Mouse (Mus musculus) Patski (cell line): ENCODE results near the gene Rrp7a. TPM values are rescaled to one million over a fixed set of nuclear protein-coding genes. Genes with fewer than 3 reads are reported as not detected.

ENCODE experiments used
- ATAC-seq: fragments of 100-300 bp; one replicate; pipeline ENCODE4 v1.8.0; 2021
- CTCF ChIA-PET: fragments of 350-600 bp; sonication (Branson Sonifier 250); formaldehyde crosslinking; loops from one replicate; lab custom pipeline; 2022; ENCODE audit warnings: inconsistent platforms; lab: Charles Lee
- POLR2A ChIA-PET: fragments of 350-600 bp; sonication (Branson Sonifier 250); formaldehyde crosslinking; loops from one replicate; lab custom pipeline; 2022; ENCODE audit warnings: antibody characterized with exemption, inconsistent platforms; lab: Charles Lee
- DNase-seq: peaks from one replicate; pipeline ENCODE4 v3.0.0-alpha.2; 2011; ENCODE audit warnings: low read depth, low spot score
- H3K27me3 ChIP-seq: fragments of 371-371 bp; one replicate; pipeline ENCODE4 v1.5.1; 2021
- CTCF ChIP-seq: fragments of 100-300 bp; IDR thresholded peaks from one replicate; pipeline ENCODE4 v1.5.1; 2021
- in situ Hi-C: fragments of 300-500 bp; cut with MboI; formaldehyde crosslinking; loops from 3 replicates; pipeline ENCODE4 v1.11.1; 2018; ENCODE audit warnings: low pct_unique_long_range_greater_than_20kb, mixed read lengths
- polyA plus RNA-seq: library from polyadenylated mRNA; unstranded; gene quantifications from one replicate; pipeline ENCODE4 v1.2.3, GENCODE M21; 2021

Rrp7a gene
- polyA plus RNA-seq, 1 experiment from 2014 or later: 90.6 TPM

DNA sequence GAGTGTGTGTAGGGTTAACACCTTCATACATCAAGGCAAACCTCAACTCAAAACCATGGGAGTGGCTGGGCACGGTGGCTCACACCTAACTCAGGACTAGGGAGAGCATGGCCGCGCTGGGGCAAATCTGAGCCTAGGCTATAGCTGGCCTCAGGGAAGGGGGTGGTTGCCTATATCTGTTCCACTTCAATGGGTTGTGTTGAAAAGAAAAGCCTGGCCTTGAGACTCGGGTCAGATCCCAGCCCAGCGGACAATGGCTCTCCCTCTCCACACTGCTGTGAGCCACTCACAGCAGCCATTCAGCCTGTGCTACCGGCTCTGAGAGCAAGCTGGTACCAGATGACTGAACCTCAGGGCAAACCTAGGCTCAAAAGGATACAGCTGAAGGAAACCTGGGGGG, 7.5 kb downstream of the Rrp7a start:
- ChIA-PET CTCF (interaction anchor here (1.0 kb wide), 1 partner anchor 12 kb away, joined by 3 read pairs; no protein-coding TSS in a partner anchor), POLR2A (interaction anchor here (0.6 to 1.6 kb wide), 2 partner anchors 12 to 187 kb away, joined by 3 to 5 read pairs; no protein-coding TSS in a partner anchor)
- no peaks in the 10 kb centered on the region for H3K27me3 ChIP-seq
- DNase-seq (no peak), ATAC-seq (no peak)
- in situ Hi-C loops: loop anchor here (5.0 to 10.0 kb wide), 2 partner anchors 87 to 310 kb away; no protein-coding TSS in a partner anchor
- TF ChIP-seq CTCF: no peak

DNA sequence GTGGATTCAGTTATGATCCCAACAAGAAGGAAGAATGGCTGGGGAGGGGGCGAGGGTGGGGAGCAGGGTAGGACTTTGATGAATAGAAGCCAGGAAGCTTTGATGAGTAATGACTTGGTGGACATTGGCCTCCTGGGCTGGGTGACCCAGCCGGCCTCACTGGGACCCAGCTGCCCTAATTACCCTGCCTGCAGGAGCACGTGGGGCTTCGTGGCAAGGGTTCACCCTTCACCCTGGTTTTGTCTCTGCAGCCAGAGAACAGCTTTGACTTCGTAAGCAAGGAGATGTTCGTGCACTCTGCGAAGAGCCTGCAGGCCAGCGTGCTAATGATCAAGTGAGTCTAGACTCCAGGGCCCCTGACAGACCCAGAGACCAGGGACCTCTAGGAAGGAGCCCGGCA, 8.5 kb downstream of the Rrp7a start:
- in situ Hi-C loops: loop anchor here (10.0 kb wide), 1 partner anchor 309 kb away; no protein-coding TSS in a partner anchor
- no peaks in the 10 kb centered on the region for H3K27me3 ChIP-seq
- ChIA-PET POLR2A (interaction anchor here (1.6 kb wide), 1 partner anchor 11 kb away, joined by 5 read pairs; no protein-coding TSS in a partner anchor), CTCF (no interaction called here)
- no peak for TF ChIP-seq CTCF
- DNase-seq: no peak
- ATAC-seq: no peak

DNA sequence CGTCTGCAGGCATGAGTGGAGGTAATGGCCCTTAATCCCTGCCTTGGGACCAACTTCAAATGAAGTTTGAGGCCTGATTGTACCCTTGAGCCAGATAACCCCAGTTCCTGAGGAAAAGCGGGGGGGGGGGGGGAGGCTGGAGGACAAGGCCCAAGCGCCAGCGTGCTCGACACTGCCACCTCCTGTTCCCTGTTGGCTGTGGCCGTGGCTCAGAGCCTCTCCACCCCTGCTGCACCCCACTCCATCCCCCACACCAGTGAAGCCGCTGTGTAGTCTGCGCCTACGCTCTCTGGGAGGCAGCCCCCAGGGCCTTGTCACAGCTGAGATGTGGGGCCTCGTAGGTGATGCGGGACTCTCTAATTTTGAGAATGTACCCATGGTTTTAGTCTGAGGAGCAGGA, 9.7 kb downstream of the Rrp7a start:
- CTCF ChIA-PET: interaction anchor here (0.7 to 1.7 kb wide), 6 partner anchors 9 to 308 kb away, joined by 3 to 6 read pairs (median 3); no protein-coding TSS in a partner anchor
- DNase-seq: no peak
- POLR2A ChIA-PET: interaction anchor here (0.7 kb wide), 1 partner anchor 225 kb away, joined by 4 read pairs; no protein-coding TSS in a partner anchor
- H3K27me3 ChIP-seq: no peaks in the 10 kb centered on the region
- ATAC-seq: peak; percentile 55
- in situ Hi-C loops: loop anchor here (10.0 kb wide), 1 partner anchor 308 kb away; no protein-coding TSS in a partner anchor
- TF ChIP-seq CTCF: no peak

DNA sequence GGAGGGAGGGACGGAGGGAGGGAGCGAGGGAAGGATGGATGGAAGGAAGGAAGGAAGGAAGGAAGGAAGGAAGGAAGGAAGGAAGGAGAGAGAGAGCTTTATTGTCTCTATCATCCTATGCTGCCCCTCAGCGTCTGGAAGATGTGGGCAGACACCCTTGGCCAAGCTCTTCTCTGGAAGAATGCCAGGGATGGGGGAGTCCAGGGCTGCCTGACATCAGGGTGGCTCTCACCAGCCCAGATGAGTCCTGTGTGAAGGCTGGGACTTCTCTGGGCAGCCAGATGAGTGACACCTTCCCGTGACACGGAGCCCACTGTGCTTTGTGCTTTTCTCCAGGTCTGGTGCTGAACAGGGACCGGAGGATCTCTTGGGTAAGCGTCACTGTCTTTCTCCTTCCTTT, 10.7 kb downstream of the Rrp7a start:
- ChIA-PET CTCF (interaction anchor here (0.9 to 1.7 kb wide), 3 partner anchors 75 to 307 kb away, joined by 3 to 6 read pairs (median 3); no protein-coding TSS in a partner anchor), POLR2A (no interaction called here)
- DNase-seq (no peak), ATAC-seq (no peak)
- in situ Hi-C loops: loop anchor here (10.0 kb wide), 1 partner anchor 307 kb away; no protein-coding TSS in a partner anchor
- H3K27me3 ChIP-seq: no peaks in the 10 kb centered on the region
- no peak for TF ChIP-seq CTCF

DNA sequence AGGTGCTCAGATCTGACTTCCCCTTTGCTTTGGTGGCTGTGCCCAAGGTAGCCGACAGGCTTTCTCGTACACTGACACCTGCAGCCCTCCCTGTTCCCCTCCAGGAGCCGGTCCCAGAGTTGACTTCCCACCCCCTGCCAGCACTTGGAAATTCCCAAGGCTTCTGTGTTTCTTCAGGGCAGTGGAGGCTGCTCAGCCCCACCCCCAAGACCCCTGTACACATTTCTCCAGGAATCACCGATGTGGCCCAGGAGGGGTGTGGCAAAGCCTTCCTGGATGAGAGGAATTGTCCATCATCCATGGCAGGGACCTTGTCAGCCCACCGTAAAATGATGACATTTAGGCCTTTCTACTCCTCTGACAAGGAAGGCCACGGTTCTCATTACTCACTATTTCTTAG, 11.3 kb downstream of the Rrp7a start:
- ATAC-seq (no peak), DNase-seq (no peak)
- in situ Hi-C loops: loop anchor here (10.0 kb wide), 1 partner anchor 306 kb away; no protein-coding TSS in a partner anchor
- no peaks in the 10 kb centered on the region for H3K27me3 ChIP-seq
- ChIA-PET CTCF (no interaction called here), POLR2A (no interaction called here)
- TF ChIP-seq CTCF: no peak

DNA sequence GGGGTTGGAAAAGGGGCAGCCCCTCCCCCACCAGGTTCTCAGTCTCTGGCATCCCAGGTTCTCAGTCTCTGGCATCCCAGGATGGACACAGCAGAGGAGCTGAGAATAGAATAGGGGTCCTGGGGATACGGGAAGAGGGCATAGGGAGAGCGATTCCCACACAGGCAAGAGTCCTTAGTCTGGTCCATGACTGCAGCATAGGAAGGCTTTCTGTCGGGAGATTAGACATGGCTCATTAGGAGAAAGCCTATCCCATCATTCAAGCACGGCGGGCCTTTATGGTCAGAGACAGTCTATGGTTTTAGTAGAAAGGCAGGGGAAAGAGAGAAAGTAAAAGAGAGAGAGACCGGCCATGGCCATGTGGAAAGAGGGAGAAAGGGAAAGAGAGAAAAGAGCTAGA, 14.8 kb downstream of the Rrp7a start:
- ATAC-seq: no peak
- in situ Hi-C loops: no loop called here
- no peak for TF ChIP-seq CTCF
- no peaks in the 10 kb centered on the region for H3K27me3 ChIP-seq
- ChIA-PET CTCF (no interaction called here), POLR2A (no interaction called here)
- DNase-seq: no peak

DNA sequence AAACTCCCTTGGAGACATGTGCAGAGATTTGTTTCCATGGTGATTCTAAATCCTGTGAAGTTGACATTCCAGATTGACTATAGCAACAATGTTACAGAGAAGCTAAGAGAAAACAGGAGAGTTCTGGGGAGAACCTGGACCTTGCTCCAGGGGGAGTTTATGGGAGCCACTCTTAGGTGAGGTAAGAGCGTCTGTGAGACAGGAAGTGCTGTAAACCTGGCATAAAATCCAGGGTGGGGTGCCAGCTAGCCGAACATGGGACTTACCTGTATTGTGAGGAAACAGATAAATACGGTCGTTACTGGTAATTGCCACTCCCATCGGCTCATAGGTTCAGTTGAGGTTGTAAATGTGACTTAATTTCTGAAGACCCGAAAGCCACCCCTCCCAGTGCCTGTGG, 16.2 kb downstream of the Rrp7a start:
- POLR2A ChIA-PET: no interaction called here
- DNase-seq: no peak
- in situ Hi-C loops: no loop called here
- ATAC-seq: no peak
- CTCF ChIA-PET: no interaction called here
- no peaks in the 10 kb centered on the region for H3K27me3 ChIP-seq
- no peak for TF ChIP-seq CTCF

DNA sequence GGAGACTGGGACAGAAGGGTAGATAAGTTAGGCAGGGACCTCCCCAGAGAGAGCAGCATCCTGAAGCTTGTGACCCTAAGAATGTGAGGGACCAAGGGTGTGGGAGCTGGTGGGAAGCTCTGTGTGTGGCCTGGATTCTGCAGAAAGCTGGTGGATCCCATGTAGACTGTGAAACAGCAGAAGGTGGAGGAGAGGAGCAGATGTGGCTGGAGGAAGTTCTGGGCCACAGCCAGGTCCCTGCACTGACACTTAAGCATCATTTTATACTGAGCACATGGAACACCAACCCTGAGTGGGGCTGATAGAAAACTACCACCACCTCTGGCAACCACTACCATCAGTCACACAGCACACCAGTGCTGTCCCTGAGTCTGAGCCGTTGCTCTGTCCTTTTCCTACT, 19.5 kb downstream of the Rrp7a start:
- ChIA-PET CTCF (interaction anchor here (0.7 kb wide), 1 partner anchor 12 kb away, joined by 3 read pairs; no protein-coding TSS in a partner anchor), POLR2A (interaction anchor here (0.6 to 1.5 kb wide), 2 partner anchors 11 to 15 kb away, joined by 3 to 5 read pairs; no protein-coding TSS in a partner anchor)
- no peaks in the 10 kb centered on the region for H3K27me3 ChIP-seq
- TF ChIP-seq CTCF: no peak
- in situ Hi-C loops: no loop called here
- no peak for DNase-seq
- ATAC-seq: no peak

DNA sequence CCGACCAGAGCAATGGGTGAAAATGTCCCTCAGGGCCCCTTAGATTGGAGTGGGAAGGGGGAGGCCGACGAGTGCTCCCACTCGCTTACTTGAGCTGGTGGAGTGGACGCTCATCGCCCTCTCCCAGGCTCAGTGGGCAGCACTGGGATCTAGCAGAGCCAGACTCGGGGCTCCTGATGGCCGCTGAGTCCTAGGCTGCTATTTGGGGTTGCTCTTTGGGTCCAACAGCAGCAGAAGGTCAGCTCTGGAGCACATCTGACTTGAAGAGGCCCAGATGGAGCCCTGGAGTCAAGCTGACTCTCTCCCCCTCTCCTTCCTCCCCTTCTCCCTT, 22.3 kb downstream of the Rrp7a start:
- ChIA-PET CTCF (interaction anchor here (1.5 kb wide), 1 partner anchor 15 kb away, joined by 6 read pairs; no protein-coding TSS in a partner anchor), POLR2A (interaction anchor here (0.9 to 1.5 kb wide), 2 partner anchors 13 to 17 kb away, joined by 3 to 5 read pairs; no protein-coding TSS in a partner anchor)
- in situ Hi-C loops: no loop called here
- TF ChIP-seq CTCF: no peak
- ATAC-seq (no peak), DNase-seq (no peak)
- H3K27me3 ChIP-seq: no peaks in the 10 kb centered on the region

DNA sequence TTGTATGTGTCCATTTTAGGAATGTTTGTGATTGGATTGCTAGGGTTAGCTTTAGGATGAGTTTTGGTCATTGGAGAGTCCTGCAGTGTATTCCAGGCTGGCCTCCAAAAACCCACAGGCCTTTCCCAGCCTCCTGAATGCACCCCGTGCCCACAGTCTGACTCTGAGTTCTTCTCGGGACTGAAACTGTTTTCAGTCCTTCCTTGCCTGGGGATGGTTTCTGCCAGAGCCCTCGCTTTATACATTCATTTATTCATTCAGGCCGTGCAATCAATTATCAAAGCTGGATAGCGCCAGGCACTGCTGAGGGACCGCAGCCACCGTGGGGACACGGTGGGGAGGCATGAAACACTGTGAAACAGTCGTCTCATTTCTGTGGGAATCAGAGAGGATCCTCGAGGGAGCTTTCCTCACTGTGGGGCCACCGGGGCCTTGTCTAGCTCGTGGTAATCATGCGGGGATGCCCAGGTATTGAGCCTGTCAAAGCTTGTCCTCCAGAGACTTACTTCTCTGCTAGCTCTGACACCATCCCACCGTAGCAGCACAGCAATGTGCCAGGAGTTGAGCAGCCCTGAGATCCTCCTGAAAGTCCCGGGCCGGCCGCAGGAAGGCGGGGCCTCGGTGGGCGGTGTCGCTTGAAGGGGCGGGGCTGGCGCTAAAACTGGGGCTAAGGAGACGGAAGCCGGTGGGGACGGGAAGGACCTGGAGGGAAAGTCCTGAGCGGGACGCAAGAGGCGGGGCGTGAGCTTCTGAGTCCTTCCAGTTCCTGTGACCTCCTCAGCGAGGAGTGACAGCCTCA, 22.9 kb downstream of the Rrp7a start:
- in situ Hi-C loops: no loop called here
- TF ChIP-seq CTCF: no peak
- no peaks in the 10 kb centered on the region for H3K27me3 ChIP-seq
- DNase-seq (peak; percentile 39), ATAC-seq (peak; percentile 93)
- POLR2A ChIA-PET: interaction anchor here (0.9 to 1.5 kb wide), 2 partner anchors 13 to 18 kb away, joined by 3 to 5 read pairs; no protein-coding TSS in a partner anchor
- CTCF ChIA-PET: interaction anchor here (1.5 kb wide), 1 partner anchor 14 kb away, joined by 6 read pairs; no protein-coding TSS in a partner anchor
